Mouse (Mus musculus) forebrain, postnatal 0 days (tissue): ENCODE data around the gene Ggta1. TPM values are rescaled to one million over a fixed set of nuclear protein-coding genes. Genes with fewer than 3 reads are reported as not detected.

Source experiments
- ATAC-seq: fragments of 200-750 bp; cut with Nextera tagmentation; 2 replicates; pipeline ENCODE4 v1.8.0; 2017; ENCODE audit warnings: mild to moderate bottlenecking, moderate library complexity
- DNase-seq: peaks from one replicate; pipeline ENCODE4 v3.0.0-alpha.2; 2015
- H3K27ac ChIP-seq: fragments of 300-500 bp; sonication (generic); 2 replicates; pipeline ENCODE4 v1.5.1; 2014; ENCODE audit warnings: low read depth, mild to moderate bottlenecking, antibody characterized with exemption, low read length, moderate library complexity, mixed read lengths
- H3K27me3 ChIP-seq: fragments of 300-500 bp; sonication (generic); 2 replicates; pipeline ENCODE4 v1.6.1; 2014; ENCODE audit warnings: mild to moderate bottlenecking, low read length, mixed read lengths; ENCODE audit not compliant: insufficient read depth
- H3K36me3 ChIP-seq: fragments of 300-500 bp; sonication (generic); 2 replicates; pipeline ENCODE4 v1.6.1; 2014; ENCODE audit warnings: mild to moderate bottlenecking, moderate library complexity; ENCODE audit not compliant: insufficient read depth
- H3K4me1 ChIP-seq: fragments of 300-500 bp; sonication (generic); 2 replicates; pipeline ENCODE4 v1.6.1; 2014; ENCODE audit warnings: antibody characterized with exemption; ENCODE audit not compliant: insufficient read depth
- H3K4me2 ChIP-seq: fragments of 300-500 bp; sonication (generic); 2 replicates; pipeline ENCODE4 v1.6.1; 2014; ENCODE audit warnings: low read depth, mild to moderate bottlenecking, moderate library complexity
- H3K4me3 ChIP-seq: fragments of 300-500 bp; sonication (generic); 2 replicates; pipeline ENCODE4 v1.5.1; 2014; ENCODE audit warnings: low read depth, low read length, mixed read lengths
- H3K9ac ChIP-seq: fragments of 300-500 bp; sonication (generic); 2 replicates; pipeline ENCODE4 v1.6.1; 2014; ENCODE audit warnings: mild to moderate bottlenecking
- H3K9me3 ChIP-seq: fragments of 300-500 bp; sonication (generic); 2 replicates; pipeline ENCODE4 v1.6.1; 2016; ENCODE audit warnings: low read length
- CTCF ChIP-seq: sonication (generic); IDR thresholded peaks from 2 replicates; pipeline ENCODE4 v1.5.1; 2016; ENCODE audit warnings: antibody characterized with exemption, control low read depth, low read depth
- WGBS: fragments of 180-500 bp; shearing (Covaris S2); extraction: QIAGEN DNeasy Blood & Tissue Kit; methylation state at CpG from one replicate; pipeline ENCODE4 v1.1.7; 2014; 5-methylcytosine and 5-hydroxymethylcytosine counted together
- polyA plus RNA-seq: library from polyadenylated mRNA; unstranded; fragments of >200 nt; fragmentation: Nextera tagmentation; extraction: Ambion mirVana; gene quantifications from 2 replicates; pipeline ENCODE4 v1.2.1, GENCODE M21; 2015
- total RNA-seq: library from RNA; depleted of rRNA; stranded (reverse); fragments of >200 nt; gene quantifications from 2 replicates; pipeline ENCODE4 v1.2.3, GENCODE M21; 2014

Ggta1 gene
- total and polyA plus RNA-seq, 2 experiments from 2014 or later, result 4.3 to 6.8 TPM

DNA sequence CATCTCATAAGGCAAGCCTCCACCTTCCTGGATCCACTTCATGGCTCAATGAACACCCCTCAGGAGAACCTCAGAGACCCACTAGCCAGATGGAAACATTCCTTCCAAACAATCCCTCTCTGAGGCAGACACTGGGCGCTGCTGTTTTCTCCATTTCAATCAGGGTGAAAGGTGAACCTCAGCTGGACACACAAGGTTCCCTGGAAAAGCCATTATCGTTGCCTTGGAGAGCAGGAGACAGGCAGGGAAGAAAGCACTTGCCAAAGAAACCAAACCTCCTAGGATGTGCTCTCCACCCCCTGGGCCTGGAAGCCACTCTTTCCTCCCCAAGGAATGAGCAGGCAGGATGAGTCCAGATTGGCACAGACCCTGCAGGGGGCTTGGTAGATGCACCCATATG lies 35.5 kb downstream of the Ggta1 start:
- H3K27me3 ChIP-seq, result no peaks in the 10 kb centered on the region
- ATAC-seq, result no peak
- H3K9ac ChIP-seq, result no peak overlapping the region
- no peaks in the 10 kb centered on the region for H3K9me3 ChIP-seq
- H3K27ac ChIP-seq, result no peak overlapping the region
- WGBS, result 65% methylated on average over 2 of the region's 2 CpGs
- TF ChIP-seq CTCF, result no peak
- no peaks in the 10 kb centered on the region for H3K4me1 ChIP-seq
- DNase-seq, result no peak
- no peak overlapping the region for H3K4me2 ChIP-seq
- H3K36me3 ChIP-seq, result no peaks in the 10 kb centered on the region
- H3K4me3 ChIP-seq, result no peak overlapping the region

- Histone ChIP-seq H3K4me3 (no peak overlapping the region), H3K9ac (no peak overlapping the region), H3K4me2 (no peak overlapping the region), H3K36me3 (no peaks in the 10 kb centered on the region), H3K27ac (no peak overlapping the region), H3K4me1 (no peaks in the 10 kb centered on the region), H3K27me3 (no peaks in the 10 kb centered on the region), H3K9me3 (no peaks in the 10 kb centered on the region)
- DNase-seq, result no peak
- no peak for ATAC-seq
- WGBS, result 97% methylated on average over 1 of the region's 1 CpGs
- TF ChIP-seq CTCF, result no peak
These were observed 39.2 kb downstream of the Ggta1 start for GRCm38 (mm10) chr2:35423711-35424339.

DNA sequence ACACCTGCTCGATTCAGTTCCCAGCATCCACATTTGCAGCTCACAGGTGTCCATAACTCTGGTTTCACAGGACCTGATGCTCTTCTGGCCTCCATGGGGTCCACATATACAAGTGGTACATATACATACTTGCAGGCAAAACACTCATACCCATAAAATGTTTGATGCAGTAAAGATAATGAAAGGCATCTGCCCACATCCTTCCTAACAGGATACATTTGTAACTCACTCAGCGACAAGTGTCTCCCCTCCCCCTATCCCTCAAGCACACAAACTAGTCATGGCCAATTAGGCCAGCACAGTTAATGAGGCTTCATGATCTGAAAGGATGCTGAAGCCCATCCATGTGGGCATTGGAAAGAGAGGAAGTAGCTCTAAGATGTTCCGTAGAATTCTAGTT lies 40.6 kb downstream of the Ggta1 start:
- TF ChIP-seq CTCF, result no peak
- Histone ChIP-seq H3K9ac (no peak overlapping the region), H3K27me3 (no peaks in the 10 kb centered on the region), H3K27ac (no peak overlapping the region), H3K4me2 (no peak overlapping the region), H3K4me1 (no peaks in the 10 kb centered on the region), H3K9me3 (no peaks in the 10 kb centered on the region), H3K36me3 (no peaks in the 10 kb centered on the region), H3K4me3 (no peak overlapping the region)
- WGBS, result 80% methylated on average over 3 of the region's 3 CpGs
- no peak for DNase-seq
- no peak for ATAC-seq

DNA sequence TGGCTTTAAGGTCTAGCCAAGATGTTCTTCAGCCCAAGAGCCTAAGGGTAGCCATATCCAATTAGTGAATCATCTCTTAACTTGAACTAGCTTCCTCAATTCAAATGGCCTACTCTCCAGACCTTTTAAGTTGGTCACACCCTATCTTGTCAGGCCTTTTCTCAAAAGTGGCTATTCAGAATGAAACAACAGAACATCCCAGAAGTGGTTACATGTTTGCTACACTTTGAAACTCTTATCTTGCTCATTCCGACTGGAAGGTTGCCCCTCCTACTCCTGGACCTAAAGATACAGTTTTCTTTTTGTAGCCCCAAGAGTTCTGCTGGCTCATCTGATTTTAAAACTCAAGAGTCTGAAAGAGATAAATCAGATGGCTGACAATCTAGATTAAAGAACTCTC lies 42.4 kb downstream of the Ggta1 start:
- Histone ChIP-seq H3K9ac (no peak overlapping the region), H3K27ac (no peak overlapping the region), H3K4me3 (no peak overlapping the region), H3K4me1 (no peaks in the 10 kb centered on the region), H3K27me3 (no peaks in the 10 kb centered on the region), H3K9me3 (no peaks in the 10 kb centered on the region), H3K36me3 (no peaks in the 10 kb centered on the region), H3K4me2 (no peak overlapping the region)
- DNase-seq (no peak), ATAC-seq (no peak)
- 85% methylated on average over 1 of the region's 1 CpGs for WGBS
- TF ChIP-seq CTCF, result no peak

GRCm38 (mm10) chr2:35419671-35420070 lies 43.4 kb downstream of the Ggta1 start:
- Histone ChIP-seq H3K4me1 (no peaks in the 10 kb centered on the region), H3K27me3 (no peaks in the 10 kb centered on the region), H3K4me3 (no peak overlapping the region), H3K9me3 (no peaks in the 10 kb centered on the region), H3K9ac (no peak overlapping the region), H3K36me3 (no peaks in the 10 kb centered on the region), H3K27ac (no peak overlapping the region), H3K4me2 (no peak overlapping the region)
- DNase-seq, result no peak
- no peak for TF ChIP-seq CTCF
- WGBS, result 95% methylated on average over 2 of the region's 2 CpGs
- no peak for ATAC-seq

GRCm38 (mm10) chr2:35419243-35419642 lies 43.8 kb downstream of the Ggta1 start:
- H3K9me3 ChIP-seq, result no peaks in the 10 kb centered on the region
- no peak for DNase-seq
- no peak overlapping the region for H3K9ac ChIP-seq
- no peak overlapping the region for H3K27ac ChIP-seq
- no peak for ATAC-seq
- no peak overlapping the region for H3K4me3 ChIP-seq
- TF ChIP-seq CTCF, result no peak
- no peak overlapping the region for H3K4me2 ChIP-seq
- WGBS, result 93% methylated on average over 4 of the region's 4 CpGs
- H3K27me3 ChIP-seq, result no peaks in the 10 kb centered on the region
- H3K4me1 ChIP-seq, result no peaks in the 10 kb centered on the region
- H3K36me3 ChIP-seq, result no peaks in the 10 kb centered on the region

- Histone ChIP-seq H3K9me3 (no peaks in the 10 kb centered on the region), H3K4me1 (no peaks in the 10 kb centered on the region), H3K27me3 (no peaks in the 10 kb centered on the region), H3K27ac (no peak overlapping the region), H3K4me2 (no peak overlapping the region), H3K36me3 (no peaks in the 10 kb centered on the region), H3K4me3 (no peak overlapping the region), H3K9ac (no peak overlapping the region)
- no peak for TF ChIP-seq CTCF
- DNase-seq, result no peak
- ATAC-seq, result no peak
- 86% methylated on average over 1 of the region's 1 CpGs for WGBS
These were observed 45.8 kb downstream of the Ggta1 start for GRCm38 (mm10) chr2:35417231-35417630.

GRCm38 (mm10) chr2:35416473-35416872 lies 46.6 kb downstream of the Ggta1 start:
- ATAC-seq (no peak), DNase-seq (no peak)
- TF ChIP-seq CTCF, result no peak
- Histone ChIP-seq H3K27ac (no peak overlapping the region), H3K27me3 (no peaks in the 10 kb centered on the region), H3K9ac (no peak overlapping the region), H3K4me3 (no peak overlapping the region), H3K36me3 (no peaks in the 10 kb centered on the region), H3K9me3 (no peaks in the 10 kb centered on the region), H3K4me1 (no peaks in the 10 kb centered on the region), H3K4me2 (no peak overlapping the region)
- WGBS, result 87% methylated on average over 6 of the region's 6 CpGs
